Mouse (Mus musculus) adrenal gland, postnatal 0 days (tissue): Measurements from ENCODE around the gene Olfr969. TPM values are rescaled to one million over a fixed set of nuclear protein-coding genes. Genes with fewer than 3 reads are reported as not detected.

Experiments
- polyA plus RNA-seq: library from polyadenylated mRNA; unstranded; fragments of >200 nt; fragmentation: Nextera tagmentation; extraction: Ambion mirVana; gene quantifications from 2 replicates; pipeline ENCODE4 v1.2.1, GENCODE M21; 2015

Gene Olfr969
- not detected in 2 replicates for polyA plus RNA-seq

GRCm38 (mm10) chr9:39790558-39790957 is at the start of gene Olfr969:
TSS of gene Olfr969 (plus strand) at chr9:39790945.

GRCm38 (mm10) chr9:39745949-39746348 is 44.8 kb upstream of the Olfr969 start, which contains the start of gene Olfr967:
TSS of gene Olfr967 (plus strand) at chr9:39746249.

GRCm38 (mm10) chr9:39783153-39783552 is 7.6 kb upstream of the Olfr969 start, which contains the start of gene Olfr968:
TSS of gene Olfr968 (minus strand) at chr9:39783253.

GRCm38 (mm10) chr9:39808560-39808959 is 17.8 kb downstream of the Olfr969 start, which contains the start of gene Olfr970:
TSS of gene Olfr970 (plus strand) at chr9:39808860.

GRCm38 (mm10) chr9:39836576-39836975 is 45.8 kb downstream of the Olfr969 start, which contains the start of gene Olfr971:
TSS of gene Olfr971 (plus strand) at chr9:39836876.

Other genes starting within 250 kb of the Olfr969 start
- not detected in 2 replicates for gene Olfr958, start 236.9 kb upstream of the Olfr969 start, polyA plus RNA-seq
- gene Olfr959, start 215.4 kb upstream of the Olfr969 start, polyA plus RNA-seq = not detected in 2 replicates
- gene AW551984, start 186.5 kb upstream of the Olfr969 start, polyA plus RNA-seq = 39.4 and 49.0 TPM in 2 replicates
- gene Olfr148, start 180.3 kb upstream of the Olfr969 start, polyA plus RNA-seq = not detected in 2 replicates
- not detected in 2 replicates for gene Olfr960, start 169.6 kb upstream of the Olfr969 start, polyA plus RNA-seq
- not detected in 2 replicates for gene Olfr961, start 145.9 kb upstream of the Olfr969 start, polyA plus RNA-seq
- not detected in 2 replicates for gene Olfr963, start 123.7 kb upstream of the Olfr969 start, polyA plus RNA-seq
- not detected in 2 replicates for gene Olfr149, start 83.8 kb upstream of the Olfr969 start, polyA plus RNA-seq
- gene Olfr965, start 79.6 kb upstream of the Olfr969 start, polyA plus RNA-seq = not detected in 2 replicates
- gene Olfr150, start 60.0 kb upstream of the Olfr969 start, polyA plus RNA-seq = not detected in 2 replicates
- gene Olfr967, start 44.7 kb upstream of the Olfr969 start, polyA plus RNA-seq = not detected in 2 replicates
- not detected in 2 replicates for gene Olfr968, start 7.7 kb upstream of the Olfr969 start, polyA plus RNA-seq
- not detected in 2 replicates for gene Olfr970, start 17.9 kb downstream of the Olfr969 start, polyA plus RNA-seq
- not detected in 2 replicates for gene Olfr971, start 45.9 kb downstream of the Olfr969 start, polyA plus RNA-seq
- not detected in 2 replicates for gene Olfr972, start 75.5 kb downstream of the Olfr969 start, polyA plus RNA-seq
- not detected in 2 replicates for gene Olfr229, start 116.4 kb downstream of the Olfr969 start, polyA plus RNA-seq
- gene Olfr974, start 146.6 kb downstream of the Olfr969 start, polyA plus RNA-seq = not detected in 2 replicates
- gene Olfr975, start 161.1 kb downstream of the Olfr969 start, polyA plus RNA-seq = not detected in 2 replicates
- not detected in 2 replicates for gene Olfr976, start 170.2 kb downstream of the Olfr969 start, polyA plus RNA-seq
- not detected in 2 replicates for gene Olfr978, start 201.2 kb downstream of the Olfr969 start, polyA plus RNA-seq
- not detected in 2 replicates for gene Olfr979, start 212.5 kb downstream of the Olfr969 start, polyA plus RNA-seq
- not detected in 2 replicates for gene Olfr980, start 218.6 kb downstream of the Olfr969 start, polyA plus RNA-seq
- not detected in 2 replicates for gene Olfr981, start 230.5 kb downstream of the Olfr969 start, polyA plus RNA-seq